Mouse (Mus musculus) effector memory CD4-positive, alpha-beta T cell, adult 7 months (primary cell): ENCODE data around the gene Atrip. TPM values are rescaled to one million over a fixed set of nuclear protein-coding genes. Genes with fewer than 3 reads are reported as not detected.

ENCODE experiments used
- polyA plus RNA-seq: library from polyadenylated mRNA; unstranded; fragments of 100-300 nt; shearing (Covaris generic); gene quantifications from one replicate; pipeline ENCODE4 v1.2.1, GENCODE M21; 2017

Gene Atrip
- 13.4 TPM for polyA plus RNA-seq

DNA sequence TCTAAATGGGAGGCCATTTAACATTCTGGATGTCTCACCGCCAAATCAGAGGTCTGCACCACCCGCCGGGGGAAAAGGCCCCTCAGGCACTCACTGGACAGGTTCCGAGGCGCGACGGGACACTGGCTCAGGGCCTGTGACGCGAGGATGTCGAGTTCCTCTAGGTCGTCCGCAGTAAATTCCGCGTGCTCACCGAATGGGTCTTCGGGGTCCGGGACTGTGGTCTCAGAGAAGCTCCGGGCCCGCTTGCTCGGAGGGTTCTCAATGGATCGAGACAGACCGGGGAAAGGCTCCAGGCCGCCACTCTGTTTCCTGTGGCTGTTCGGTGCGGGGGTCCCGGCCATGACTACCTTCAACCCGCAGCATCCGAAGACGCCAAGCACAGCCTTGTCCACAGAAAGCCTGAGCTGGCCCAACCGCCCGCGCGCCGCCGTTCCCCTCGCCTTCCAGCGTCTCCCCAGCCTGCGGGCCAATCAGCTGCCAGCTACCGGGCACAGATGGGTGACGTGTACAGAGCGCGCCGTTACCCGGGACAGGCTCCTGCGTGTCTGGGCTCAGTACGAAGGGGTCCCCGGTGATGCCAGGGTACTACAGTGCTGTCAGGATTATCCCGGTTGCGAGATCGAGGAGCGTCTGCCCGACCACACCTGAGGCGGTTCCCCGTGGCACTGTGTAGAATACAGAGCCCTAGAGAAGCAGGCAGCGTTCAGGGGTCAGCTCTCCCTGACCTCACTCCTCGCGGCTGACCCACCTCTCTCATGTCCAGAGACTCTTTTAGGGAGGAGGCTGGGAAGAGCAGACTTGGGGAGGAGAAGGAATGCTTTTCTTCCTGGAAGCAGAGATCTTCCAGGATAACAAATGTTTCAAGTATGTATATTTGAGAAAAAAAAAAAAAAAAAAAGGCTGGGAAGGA lies at the start of gene Atrip:
Gene Atrip (minus strand): TSS at position 464 of the 913 bp plus-strand sequence.

GRCm38 (mm10) chr9:109095137-109095982 lies 21.4 kb upstream of the Atrip start, which contains the start of gene Plxnb1:
Gene Plxnb1, plus strand, starts transcription at chr9:109095389.

DNA sequence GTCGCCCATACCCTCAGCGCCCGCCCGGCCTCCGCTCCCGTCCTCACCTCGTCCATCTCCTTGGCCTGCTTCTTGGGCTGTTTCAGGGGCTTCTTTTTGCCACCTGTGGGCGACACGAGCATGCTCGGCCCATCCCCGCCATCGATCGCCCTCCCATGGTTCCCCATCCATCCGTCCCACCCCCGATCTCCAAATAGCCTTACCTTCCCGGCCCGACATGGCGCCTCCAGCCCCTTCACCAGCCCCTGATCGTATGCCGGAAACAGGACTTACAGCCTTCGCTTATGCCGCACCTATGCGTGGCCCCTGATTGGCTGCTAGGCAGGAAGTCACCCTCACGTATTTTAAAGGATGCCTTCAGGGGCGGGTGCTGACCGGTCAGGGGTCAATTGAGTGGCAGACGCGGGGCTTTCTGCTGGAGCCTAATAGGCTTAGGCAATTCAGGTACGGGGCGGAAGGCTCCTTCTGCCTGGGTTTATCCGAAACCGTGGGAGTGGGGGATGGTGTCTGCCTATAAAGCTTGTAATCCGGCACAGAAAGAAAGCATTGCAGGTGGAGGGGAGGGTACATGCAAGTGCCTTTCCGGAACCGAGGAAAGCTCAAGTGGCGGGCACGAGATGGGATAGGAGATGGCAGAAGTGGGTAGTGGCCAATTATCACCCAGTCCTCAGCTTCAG lies 8.3 kb upstream of the Atrip start, which contains the start of the genes Ccdc51 and Tma7:
Gene Ccdc51 (plus strand): TSS at position 370 of the 677 bp plus-strand sequence.
Gene Tma7 (minus strand): TSS at position 464 of the 677 bp plus-strand sequence.

GRCm38 (mm10) chr9:109059136-109059903 lies 14.6 kb downstream of the Atrip start, which contains the start of gene Trex1:
Gene Trex1, minus strand, starts transcription at chr9:109059734.

GRCm38 (mm10) chr9:109038086-109038895 lies 35.6 kb downstream of the Atrip start, which contains the start of gene Shisa5:
Gene Shisa5, plus strand, starts transcription at chr9:109038565.

Other genes with a start within 250 kb of the Atrip start
- gene Celsr3, start 247.8 kb downstream of the Atrip start, polyA plus RNA-seq = 0.06 TPM
- 10.1 TPM for gene Slc26a6, start 220.8 kb downstream of the Atrip start, polyA plus RNA-seq
- gene Tmem89, start 159.5 kb downstream of the Atrip start, polyA plus RNA-seq = not detected
- gene Uqcrc1, start 137.5 kb downstream of the Atrip start, polyA plus RNA-seq = 241 TPM
- gene Col7a1, start 120.5 kb downstream of the Atrip start, polyA plus RNA-seq = 0.49 TPM
- not detected for gene Ucn2, start 88.1 kb downstream of the Atrip start, polyA plus RNA-seq
- gene Pfkfb4, start 82.3 kb downstream of the Atrip start, polyA plus RNA-seq = 5.2 TPM
- 2,718 TPM for gene Shisa5, start 35.6 kb downstream of the Atrip start, polyA plus RNA-seq
- 103 TPM for gene Trex1, start 14.4 kb downstream of the Atrip start, polyA plus RNA-seq
- gene Ccdc51, start 8.4 kb upstream of the Atrip start, polyA plus RNA-seq = 5.5 TPM
- gene Tma7, start 8.5 kb upstream of the Atrip start, polyA plus RNA-seq = 490 TPM
- gene Plxnb1, start 21.3 kb upstream of the Atrip start, polyA plus RNA-seq = 1.9 TPM
- gene Fbxw21, start 87.9 kb upstream of the Atrip start, polyA plus RNA-seq = not detected
- gene Fbxw13, start 121.9 kb upstream of the Atrip start, polyA plus RNA-seq = not detected
- gene Fbxw20, start 160.6 kb upstream of the Atrip start, polyA plus RNA-seq = 0.28 TPM
- not detected for gene Fbxw14, start 213.6 kb upstream of the Atrip start, polyA plus RNA-seq